Mouse (Mus musculus) liver, embryonic 14 days (tissue): Measurements from ENCODE around the gene Olfr1347. TPM values are rescaled to one million over a fixed set of nuclear protein-coding genes. Genes with fewer than 3 reads are reported as not detected.

Source experiments
- polyA plus RNA-seq: library from polyadenylated mRNA; depleted of rRNA; stranded (reverse); fragments of >200 nt; gene quantifications from 2 replicates; pipeline ENCODE4 v1.2.3, GENCODE M21; 2012; rRNA removed

Gene Olfr1347
- not detected in 2 replicates for polyA plus RNA-seq

GRCm38 (mm10) chr7:6499655-6500054, at the start of gene Olfr1347:
Gene Olfr1347 (minus strand): TSS chr7:6499755.

DNA sequence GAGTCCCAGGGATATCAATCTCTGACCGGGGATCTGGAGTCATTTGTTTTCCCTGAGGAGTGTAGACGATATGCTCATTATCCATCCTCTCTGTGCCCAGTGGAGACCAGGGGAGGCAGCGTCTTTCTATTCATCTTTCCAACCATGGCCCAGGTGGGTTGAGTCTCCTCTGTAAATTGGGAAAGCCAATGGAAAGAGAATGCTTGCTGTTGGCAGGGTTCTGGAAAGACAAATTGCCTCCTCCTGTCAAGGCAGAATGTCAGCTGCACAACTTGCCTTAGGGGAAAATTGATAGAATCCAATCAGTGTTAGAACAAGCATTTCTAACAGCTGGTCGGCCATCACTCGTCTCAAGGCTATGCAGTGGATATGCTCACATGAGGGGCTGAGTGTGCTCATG, 23.3 kb upstream of the Olfr1347 start, which contains the start of gene Olfr1349:
Olfr1349 (minus strand) TSS at position 101 of the 400 bp plus-strand sequence.

GRCm38 (mm10) chr7:6508648-6509047, 9.1 kb upstream of the Olfr1347 start, which contains the start of gene Olfr1348:
Gene Olfr1348 (minus strand): TSS chr7:6508748.

DNA sequence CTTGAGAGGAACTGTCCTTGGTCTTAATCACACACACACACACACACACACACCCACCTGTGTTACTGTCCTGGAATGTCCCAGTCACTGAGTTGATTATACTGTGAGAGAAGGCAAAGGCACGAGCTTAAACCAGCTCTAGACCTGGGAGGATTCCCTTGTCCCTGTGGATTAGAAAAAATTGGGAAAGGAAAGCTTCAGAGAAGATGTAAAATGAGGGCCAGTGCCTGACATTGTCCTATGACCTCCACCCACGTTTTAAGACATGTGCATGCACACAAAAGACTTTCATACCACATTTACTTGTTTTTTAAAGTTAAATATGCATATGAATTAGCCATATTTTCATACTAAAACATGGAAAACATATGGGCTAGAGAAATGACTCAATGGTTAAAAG, 12.7 kb downstream of the Olfr1347 start, which contains the start of gene Olfr5:
Olfr5 (minus strand) TSS at position 101 of the 400 bp plus-strand sequence.

DNA sequence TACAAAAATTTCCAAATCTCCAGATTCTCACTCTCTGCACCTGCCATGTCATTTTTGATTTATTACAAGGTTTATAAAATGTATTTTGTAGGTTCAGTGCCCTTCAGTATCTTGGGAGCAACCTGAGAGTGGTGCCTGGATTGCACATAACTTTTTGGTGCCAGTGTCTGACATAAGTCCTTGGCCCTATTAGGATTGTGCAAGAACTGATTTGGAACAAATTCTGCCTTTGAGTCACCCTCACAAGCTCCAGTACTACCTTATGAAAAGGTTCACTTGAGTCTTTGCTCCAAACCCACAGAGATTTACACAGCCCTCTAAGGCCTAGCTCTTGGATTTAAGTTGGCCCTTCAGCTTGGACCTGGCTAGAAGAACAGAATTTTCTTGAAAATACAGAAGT, 32.6 kb downstream of the Olfr1347 start, which contains the start of gene Olfr1346:
Olfr1346 (plus strand) TSS at position 151 of the 400 bp plus-strand sequence.

DNA sequence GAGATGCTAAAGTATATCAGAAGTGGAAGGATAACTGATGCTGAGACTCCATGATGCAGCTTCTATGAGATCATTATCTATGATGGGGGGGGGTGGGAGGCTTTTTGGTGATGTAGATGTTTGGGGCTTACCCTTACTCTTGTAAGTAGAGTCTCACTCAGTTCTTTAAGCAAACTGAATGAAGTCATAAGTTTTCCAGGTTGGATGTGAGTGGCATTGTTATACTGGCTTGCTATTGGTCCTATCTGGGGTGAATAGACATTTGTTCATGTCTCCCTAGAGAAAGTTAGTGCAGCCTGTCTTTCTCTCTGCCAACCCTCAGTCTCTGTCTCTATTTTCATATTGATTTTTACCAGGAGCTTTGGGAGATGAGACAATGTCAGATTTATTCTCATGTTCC, 43.7 kb downstream of the Olfr1347 start, which contains the start of gene Olfr1336:
Olfr1336 (plus strand) TSS at position 301 of the 400 bp plus-strand sequence.

DNA sequence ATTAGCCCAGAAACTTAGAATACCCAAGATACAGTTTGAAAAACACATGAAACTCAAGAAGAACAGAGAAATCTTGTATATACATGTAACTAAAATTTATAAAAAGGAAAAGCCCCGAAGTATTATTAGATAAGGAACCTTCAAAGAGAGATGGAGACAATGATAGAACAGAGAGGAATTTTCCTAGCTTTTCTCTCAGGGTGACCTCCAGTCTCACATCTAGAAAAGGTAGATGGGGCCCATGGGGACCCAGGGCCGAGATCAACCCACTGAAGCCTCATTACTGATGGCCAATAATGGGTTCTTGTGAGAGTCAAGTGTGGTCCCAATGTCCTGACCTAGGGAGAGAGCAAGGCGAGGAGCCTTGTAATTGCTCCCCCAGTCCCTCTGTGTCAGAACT, 61.2 kb downstream of the Olfr1347 start, which contains the start of gene Olfr1344:
Olfr1344 (plus strand) TSS at position 301 of the 400 bp plus-strand sequence.

Other genes with a start within 250 kb of the Olfr1347 start
- not detected in 2 replicates for gene Epp13, start 247.0 kb downstream of the Olfr1347 start, polyA plus RNA-seq
- 2.5 and 2.8 TPM in 2 replicates for gene Zfp667, start 213.2 kb downstream of the Olfr1347 start, polyA plus RNA-seq
- 0.62 and 0.70 TPM in 2 replicates for gene Zfp583, start 168.5 kb downstream of the Olfr1347 start, polyA plus RNA-seq
- 0.17 and 0.20 TPM in 2 replicates for gene Gm3854, start 156.0 kb downstream of the Olfr1347 start, polyA plus RNA-seq
- 0.52 and 0.76 TPM in 2 replicates for gene Zfp78, start 136.5 kb downstream of the Olfr1347 start, polyA plus RNA-seq
- gene Zfp28, start 116.5 kb downstream of the Olfr1347 start, polyA plus RNA-seq: 0.78 and 1.0 TPM in 2 replicates
- gene Smim17, start 101.0 kb downstream of the Olfr1347 start, polyA plus RNA-seq: 0.11 TPM in 1 of 2 replicates, not detected in the other
- 0.01 TPM in 1 of 2 replicates, not detected in the other for gene Gm20715, start 89.5 kb downstream of the Olfr1347 start, polyA plus RNA-seq
- gene Olfr1344, start 61.1 kb downstream of the Olfr1347 start, polyA plus RNA-seq: not detected in 2 replicates
- gene Olfr1336, start 43.6 kb downstream of the Olfr1347 start, polyA plus RNA-seq: not detected in 2 replicates
- not detected in 2 replicates for gene Olfr1346, start 32.7 kb downstream of the Olfr1347 start, polyA plus RNA-seq
- gene Olfr5, start 12.8 kb downstream of the Olfr1347 start, polyA plus RNA-seq: not detected in 2 replicates
- gene Olfr1348, start 9.0 kb upstream of the Olfr1347 start, polyA plus RNA-seq: not detected in 2 replicates
- gene Olfr1349, start 23.2 kb upstream of the Olfr1347 start, polyA plus RNA-seq: not detected in 2 replicates
- gene Olfr1350, start 65.1 kb upstream of the Olfr1347 start, polyA plus RNA-seq: not detected in 2 replicates
- gene Zim1, start 196.7 kb upstream of the Olfr1347 start, polyA plus RNA-seq: 4.9 and 5.3 TPM in 2 replicates
- gene Peg3, start 230.7 kb upstream of the Olfr1347 start, polyA plus RNA-seq: 21.3 and 21.7 TPM in 2 replicates
- gene Usp29, start 230.8 kb upstream of the Olfr1347 start, polyA plus RNA-seq: 1.9 and 2.2 TPM in 2 replicates